Mouse (Mus musculus): ENCODE results near the gene Hoxa3. TPM values are rescaled to one million over a fixed set of nuclear protein-coding genes. Genes with fewer than 3 reads are reported as not detected.

The Hoxa3 gene
- total and polyA plus RNA-seq, 3 experiments = 0.08 to 0.38 (median 0.34) TPM

DNA sequence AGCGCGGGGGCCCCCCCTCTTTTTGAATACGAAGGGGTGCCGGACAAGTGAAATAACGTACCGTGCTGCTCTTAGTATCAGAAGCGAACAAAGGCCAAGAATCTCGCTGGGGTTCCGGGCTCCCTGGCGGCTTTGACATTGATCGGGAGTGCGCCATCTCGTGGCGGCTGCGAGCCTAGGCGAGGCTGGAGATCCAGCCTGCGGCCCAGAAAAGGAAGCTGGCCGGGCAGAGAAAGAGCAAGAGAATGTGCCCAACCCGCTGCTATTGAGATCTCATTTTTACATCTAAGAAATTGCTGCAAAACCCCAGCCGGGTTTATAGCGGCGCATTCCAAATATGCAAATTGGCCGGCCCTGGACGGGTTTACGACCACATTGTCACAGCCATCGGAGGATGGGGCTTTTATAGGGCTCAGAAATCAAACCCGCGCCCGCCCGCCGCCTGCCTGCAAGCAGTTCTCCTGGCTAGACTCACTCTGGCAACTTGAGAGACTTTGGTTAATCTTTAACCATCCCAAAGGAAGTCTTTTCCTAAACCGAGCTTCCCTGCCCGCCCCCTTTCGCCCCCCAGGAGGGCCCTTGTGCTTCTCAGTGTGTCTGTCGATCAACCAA, 27.4 kb upstream of the Hoxa3 start, which contains the start of gene Hoxa10:
TSS of gene Hoxa10 (minus strand) at position 466 of the 612 bp plus-strand sequence.
- H3K4me1 ChIP-seq (ENCODE audit: control insufficient read depth in 1 of 2, insufficient read depth in 2 of 2) = peaks cover 0 to 12% of the 10 kb centered on the region in 2 experiments; a peak in 2 of 4 replicates
- peak within 1 kb of the TSS; percentile 60 to 72 (median 68) for H3K4me3 ChIP-seq (replicated peaks in 1 of 3; ENCODE audit: low read depth in 2 of 3, low read length in 2 of 3, poor library complexity in 1 of 3)
- H3K27me3 ChIP-seq (replicated peaks) = no peaks in the 10 kb centered on the region
- no peak within 1 kb of the TSS for H3K27ac ChIP-seq (ENCODE audit: insufficient read depth, low read depth)
- H3K79me2 ChIP-seq (replicated peaks; ENCODE audit: control insufficient read depth, extremely low read depth, insufficient read depth, poor library complexity, severe bottlenecking) = no peaks in the 10 kb centered on the region
- H3K9ac ChIP-seq (ENCODE audit: insufficient read depth, low read depth) = peak within 1 kb of the TSS; percentile 77
- dilution Hi-C loops (cut with MboI; ENCODE audit: extremely low pct_ligation_motif_present, extremely low pct_unique_long_range_greater_than_20kb, low sequenced_read_pairs) = no loop called here
- peak within 1 kb of the TSS; percentile 91 for H3K4me2 ChIP-seq (ENCODE audit: insufficient read depth, low read depth, poor library complexity, severe bottlenecking)
- TF ChIP-seq MAZ (IDR thresholded peaks at IDR 0.05; ENCODE audit: low read depth, low read length) (no peak), MAX (IDR thresholded peaks at IDR 0.05; ENCODE audit: low read length) (peak; percentile 43; the same call in 1 of the 2 replicates), BHLHE40 (IDR thresholded peaks at IDR 0.05; ENCODE audit: low read depth, low read length) (peak; percentile 21; the same call in 1 of the 2 replicates), SIN3A (IDR thresholded peaks at IDR 0.05; ENCODE audit: low read length) (no peak), USF2 (conservative IDR thresholded peaks at IDR 0.05; ENCODE audit: low read depth, low read length) (no peak), ZC3H11A (IDR thresholded peaks at IDR 0.05; ENCODE audit: low read depth, low read length) (0 out of 2 replicates have a peak, but pooled peaks have one; percentile 4), MEF2A (IDR thresholded peaks at IDR 0.05; ENCODE audit: borderline replicate concordance, low read depth, low read length) (0 out of 2 replicates have a peak, but pooled peaks have one; percentile 35), CHD1 (IDR thresholded peaks at IDR 0.05; ENCODE audit: low read depth, low read length) (0 out of 2 replicates have a peak, but pooled peaks have one; percentile 33), IRF4 (IDR thresholded peaks at IDR 0.05; ENCODE audit: low read depth, low read length) (peak; percentile 45; the same call in 1 of the 2 replicates), NELFE (IDR thresholded peaks at IDR 0.05; ENCODE audit: low read depth, low read length) (peak; percentile 64), USF1 (IDR thresholded peaks at IDR 0.05; ENCODE audit: low read depth, low read length) (no peak), SMC3 (IDR thresholded peaks at IDR 0.05; ENCODE audit: low read depth, low read length) (peak; percentile 65), CTCF (conservative IDR thresholded peaks at IDR 0.05 in 1 of 2, IDR thresholded peaks at IDR 0.05 in 1 of 2; ENCODE audit: low read depth in 2 of 2, low read length in 2 of 2) (peak; percentile 20 to 85; a peak in 2 of 4 replicates), ZMIZ1 (IDR thresholded peaks at IDR 0.05; ENCODE audit: low read depth, low read length) (no peak), JUND (conservative IDR thresholded peaks at IDR 0.05; ENCODE audit: low read depth, low read length) (no peak), TCF12 (IDR thresholded peaks at IDR 0.05; ENCODE audit: low read depth, low read length) (peak; percentile 57; the same call in 1 of the 2 replicates), NRF1 (IDR thresholded peaks at IDR 0.05; ENCODE audit: low read depth, low read length) (peak; percentile 27; the same call in 1 of the 2 replicates), JUN (IDR thresholded peaks at IDR 0.05; ENCODE audit: insufficient read depth, low read depth, low read length) (0 out of 2 replicates have a peak, but pooled peaks have one; percentile 2), ELF1 (IDR thresholded peaks at IDR 0.05; ENCODE audit: low read depth, low read length) (peak; percentile 71), UBTF (IDR thresholded peaks at IDR 0.05; ENCODE audit: low read depth, low read length) (peak; percentile 84; the same call in 1 of the 2 replicates), PAX5 (IDR thresholded peaks at IDR 0.05; ENCODE audit: low read length) (no peak), HCFC1 (IDR thresholded peaks at IDR 0.05; ENCODE audit: low read depth, low read length) (0 out of 2 replicates have a peak, but pooled peaks have one; percentile 26), CHD2 (IDR thresholded peaks at IDR 0.05; ENCODE audit: low read length) (no peak), E2F4 (IDR thresholded peaks at IDR 0.05; ENCODE audit: insufficient replicate concordance, low read depth, low read length) (no peak), GABPA (IDR thresholded peaks at IDR 0.05; ENCODE audit: insufficient replicate concordance, low read depth, low read length) (no peak), RAD21 (IDR thresholded peaks at IDR 0.05; ENCODE audit: low read depth, low read length) (peak; percentile 39), EP300 (IDR thresholded peaks at IDR 0.05; ENCODE audit: low read length) (no peak), KAT2A (IDR thresholded peaks at IDR 0.05; ENCODE audit: insufficient replicate concordance, low read length) (no peak), TBP (conservative IDR thresholded peaks at IDR 0.05; ENCODE audit: low read depth, low read length) (0 out of 2 replicates have a peak, but pooled peaks have one; percentile 5), POLR2A (IDR thresholded peaks at IDR 0.05; ENCODE audit: low read depth, low read length) (peak; percentile 55; the same call in 1 of the 2 replicates), MXI1 (IDR thresholded peaks at IDR 0.05; ENCODE audit: low read depth, low read length) (no peak), MYC (IDR thresholded peaks at IDR 0.05; ENCODE audit: low read depth, low read length) (0 out of 2 replicates have a peak, but pooled peaks have one; percentile 30)
- in situ Hi-C loops (cut with MboI; ENCODE audit: low pct_ligation_motif_present, low pct_unique_long_range_greater_than_20kb, low sequenced_read_pairs) = no loop called here
- H3K9me3 ChIP-seq (replicated peaks; ENCODE audit: low read length) = peaks cover 9% of the 10 kb centered on the region
- H3K36me3 ChIP-seq (replicated peaks in 1 of 2; ENCODE audit: control insufficient read depth in 1 of 2, insufficient read depth in 1 of 2, low read length in 1 of 2) = peaks cover 0 to 12% of the 10 kb centered on the region in 2 experiments
- DNase-seq (ENCODE audit: extremely low read depth) = peak; percentile 87

Measured in CH12.LX (cell line).